ENCODE assay signal across 8 mouse cellular contexts in the genomic region with DNA sequence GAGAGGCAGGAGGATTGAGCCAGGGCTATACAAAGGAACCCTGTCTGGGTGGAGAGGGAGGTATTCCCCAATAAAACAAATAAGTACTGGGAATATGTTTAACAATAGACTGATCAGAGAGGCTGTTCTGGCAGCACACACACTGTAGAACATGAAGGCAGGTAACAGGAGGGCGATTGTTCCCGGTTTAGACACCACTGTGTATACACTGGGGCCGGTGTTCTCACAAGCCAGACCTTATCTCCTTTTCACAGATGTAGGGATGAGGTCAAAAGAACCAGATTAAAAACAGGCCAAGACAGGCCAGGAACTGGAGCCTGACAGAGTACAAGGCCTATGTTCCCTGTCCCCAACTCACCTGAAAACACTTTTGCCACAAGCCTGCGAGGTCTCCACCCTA. TPM values are rescaled to one million over a fixed set of nuclear protein-coding genes. Genes with fewer than 3 reads are reported as not detected.
DNase-seq lines count a peak whose midpoint lies in the region; ATAC-seq lines count a peak whose summit lies in the region.
"Had no signal": no experiment of that assay in that cellular context is flagged by ENCODE, and none has a peak within 500 bp of the region (broad histone marks: within the 10 kb centered on the region; RNA-seq: fewer than 3 reads in every experiment).

No protein-coding gene starts in this region.

- H3K4me2 ChIP-seq in midbrain, embryonic 11.5 days = 0 out of 2 replicates have a peak overlapping the region, but pooled peaks have one; percentile 46
- H3K4me2 ChIP-seq in midbrain, embryonic 16.5 days (ENCODE audit: low read length) = no peak overlapping the region
- H3K4me2 ChIP-seq in embryonic facial prominence, embryonic 15.5 days (replicated peaks) = no peak overlapping the region
- peak overlapping the region; percentile 40; the same call in 1 of the 2 replicates for H3K4me2 ChIP-seq in limb, embryonic 12.5 days
- peak overlapping the region; percentile 58 for H3K4me2 ChIP-seq in stomach, embryonic 16.5 days (ENCODE audit: low read depth, low read length)

- no peak overlapping the region for H3K4me3 ChIP-seq in midbrain, embryonic 11.5 days (ENCODE audit: low read depth, low read length)
- no peak overlapping the region for H3K4me3 ChIP-seq in midbrain, embryonic 16.5 days (ENCODE audit: low read depth, low read length)
- H3K4me3 ChIP-seq in embryonic facial prominence, embryonic 15.5 days (replicated peaks) = no peak overlapping the region
- no peak overlapping the region for H3K4me3 ChIP-seq in limb, embryonic 12.5 days (replicated peaks)
- no peak overlapping the region for H3K4me3 ChIP-seq in stomach, embryonic 16.5 days (replicated peaks; ENCODE audit: low read length)

- DNase-seq in midbrain, embryonic 11.5 days (ENCODE audit: low spot score, missing footprints) = peak; percentile 90
- no peak for DNase-seq in right cerebral cortex, adult 18-20 months
- DNase-seq in ovary, postnatal 10 days (ENCODE audit: low spot score) = no peak
- DNase-seq: adrenal gland, adult 8-10 months had no signal

- peaks cover 32% of the 10 kb centered on the region for H3K4me1 ChIP-seq in midbrain, embryonic 11.5 days (ENCODE audit: control insufficient read depth, insufficient read depth, low read length)
- H3K4me1 ChIP-seq in midbrain, embryonic 16.5 days (ENCODE audit: control insufficient read depth, insufficient read depth, low read length) = peaks cover 35% of the 10 kb centered on the region
- peaks cover 46% of the 10 kb centered on the region for H3K4me1 ChIP-seq in embryonic facial prominence, embryonic 15.5 days
- H3K4me1 ChIP-seq in limb, embryonic 12.5 days (replicated peaks) = peaks cover 53% of the 10 kb centered on the region
- peaks cover 60% of the 10 kb centered on the region for H3K4me1 ChIP-seq in stomach, embryonic 16.5 days (ENCODE audit: control insufficient read depth, insufficient read depth, low read length)

- 0 out of 2 replicates have a peak, but pooled peaks have one; percentile 7 for ATAC-seq in midbrain, embryonic 11.5 days (ENCODE audit: low FRiP score)
- ATAC-seq in midbrain, embryonic 16.5 days = no peak
- no peak for ATAC-seq in embryonic facial prominence, embryonic 15.5 days (ENCODE audit: insufficient number of reproducible peaks, low FRiP score, low TSS enrichment, low read depth)
- ATAC-seq in limb, embryonic 12.5 days (ENCODE audit: insufficient number of reproducible peaks, insufficient read depth, low FRiP score, low TSS enrichment, low read depth) = peak; percentile 13; the same call in 1 of the 2 replicates
- peak; percentile 59; the same call in 1 of the 2 replicates for ATAC-seq in stomach, embryonic 16.5 days (ENCODE audit: insufficient read depth, low FRiP score)

- no peaks in the 10 kb centered on the region for H3K36me3 ChIP-seq in midbrain, embryonic 11.5 days (ENCODE audit: control insufficient read depth, insufficient read depth, low read length)
- H3K36me3 ChIP-seq in midbrain, embryonic 16.5 days (ENCODE audit: control insufficient read depth, insufficient read depth, low read length) = no peaks in the 10 kb centered on the region
- no peaks in the 10 kb centered on the region for H3K36me3 ChIP-seq in embryonic facial prominence, embryonic 15.5 days
- H3K36me3 ChIP-seq in limb, embryonic 12.5 days = 0 out of 2 replicates have a peak, but pooled peaks cover 5% of the 10 kb centered on the region
- no peaks in the 10 kb centered on the region for H3K36me3 ChIP-seq in stomach, embryonic 16.5 days (ENCODE audit: control insufficient read depth, insufficient read depth, low read length)

- H3K27me3 ChIP-seq in midbrain, embryonic 11.5 days (ENCODE audit: control insufficient read depth, insufficient read depth, low read length) = no peaks in the 10 kb centered on the region
- H3K27me3 ChIP-seq in midbrain, embryonic 16.5 days (ENCODE audit: control insufficient read depth, insufficient read depth, low read depth, low read length) = no peaks in the 10 kb centered on the region
- H3K27me3 ChIP-seq in embryonic facial prominence, embryonic 15.5 days = no peaks in the 10 kb centered on the region
- H3K27me3 ChIP-seq in limb, embryonic 12.5 days = no peaks in the 10 kb centered on the region
- no peaks in the 10 kb centered on the region for H3K27me3 ChIP-seq in stomach, embryonic 16.5 days (ENCODE audit: control insufficient read depth, insufficient read depth, low read length)

- H3K9me3 ChIP-seq in midbrain, embryonic 11.5 days (ENCODE audit: control insufficient read depth, low read length) = no peaks in the 10 kb centered on the region
- H3K9me3 ChIP-seq in midbrain, embryonic 16.5 days (replicated peaks; ENCODE audit: control insufficient read depth, low read length, poor library complexity, severe bottlenecking) = no peaks in the 10 kb centered on the region
- no peaks in the 10 kb centered on the region for H3K9me3 ChIP-seq in embryonic facial prominence, embryonic 15.5 days (replicated peaks)
- no peaks in the 10 kb centered on the region for H3K9me3 ChIP-seq in limb, embryonic 12.5 days
- no peaks in the 10 kb centered on the region for H3K9me3 ChIP-seq in stomach, embryonic 16.5 days (replicated peaks; ENCODE audit: control insufficient read depth, low read length)

- no peak overlapping the region for H3K27ac ChIP-seq in midbrain, embryonic 11.5 days (ENCODE audit: low read depth, low read length)
- no peak overlapping the region for H3K27ac ChIP-seq in midbrain, embryonic 16.5 days (ENCODE audit: low read length)
- 0 out of 2 replicates have a peak overlapping the region, but pooled peaks have one; percentile 92 for H3K27ac ChIP-seq in embryonic facial prominence, embryonic 15.5 days (replicated peaks)
- H3K27ac ChIP-seq in limb, embryonic 12.5 days = no peak overlapping the region
- peak overlapping the region; percentile 73; the same call in 1 of the 2 replicates for H3K27ac ChIP-seq in stomach, embryonic 16.5 days (ENCODE audit: low read length)

- WGBS in midbrain, embryonic 11.5 days = 44% methylated on average over 4 of the region's 4 CpGs
- WGBS in midbrain, embryonic 16.5 days = 43% methylated on average over 4 of the region's 4 CpGs
- WGBS in embryonic facial prominence, embryonic 15.5 days = 51% methylated on average over 4 of the region's 4 CpGs
- WGBS in limb, embryonic 12.5 days = 47% methylated on average over 4 of the region's 4 CpGs
- 36% methylated on average over 4 of the region's 4 CpGs for WGBS in stomach, embryonic 16.5 days

- no peak overlapping the region for H3K9ac ChIP-seq in midbrain, embryonic 11.5 days (ENCODE audit: low read length)
- H3K9ac ChIP-seq in midbrain, embryonic 16.5 days (ENCODE audit: low read depth, low read length) = no peak overlapping the region
- H3K9ac ChIP-seq in embryonic facial prominence, embryonic 15.5 days = no peak overlapping the region
- H3K9ac ChIP-seq in limb, embryonic 12.5 days (replicated peaks) = no peak overlapping the region
- H3K9ac ChIP-seq in stomach, embryonic 16.5 days (ENCODE audit: low read length) = peak overlapping the region; percentile 13; the same call in 1 of the 2 replicates

RNA-seq across cellular contexts. Expression of a gene that starts 13.8 kb away (rescaled TPM):
- 110 and 113 TPM in 2 replicates for polyA plus RNA-seq in midbrain, embryonic 11.5 days (2014; fragmentation: Nextera tagmentation; extraction: Ambion mirVana)
- 48.9 and 52.3 TPM in 2 replicates for polyA plus RNA-seq in midbrain, embryonic 16.5 days (2015; fragmentation: Nextera tagmentation; extraction: Ambion mirVana)
- 60.2 and 62.4 TPM in 2 replicates for polyA plus RNA-seq in embryonic facial prominence, embryonic 15.5 days (2015; fragmentation: Nextera tagmentation; extraction: Ambion mirVana)
- 119 and 133 TPM in 2 replicates for polyA plus RNA-seq in limb, embryonic 12.5 days (2016; fragmentation: Nextera tagmentation; extraction: Ambion mirVana)
- polyA plus RNA-seq in stomach, embryonic 16.5 days (2015; fragmentation: Nextera tagmentation; extraction: Ambion mirVana) = 65.4 and 70.9 TPM in 2 replicates

RNA-seq across cellular contexts. Expression of a gene that starts 36.9 kb away (rescaled TPM):
- 94.2 and 105 TPM in 2 replicates for polyA plus RNA-seq in midbrain, embryonic 11.5 days (2014; fragmentation: Nextera tagmentation; extraction: Ambion mirVana)
- 81.2 and 84.4 TPM in 2 replicates for polyA plus RNA-seq in midbrain, embryonic 16.5 days (2015; fragmentation: Nextera tagmentation; extraction: Ambion mirVana)
- 92.0 and 92.5 TPM in 2 replicates for polyA plus RNA-seq in embryonic facial prominence, embryonic 15.5 days (2015; fragmentation: Nextera tagmentation; extraction: Ambion mirVana)
- polyA plus RNA-seq in limb, embryonic 12.5 days (2016; fragmentation: Nextera tagmentation; extraction: Ambion mirVana) = 63.5 and 64.4 TPM in 2 replicates
- 112 TPM in 2 replicates for polyA plus RNA-seq in stomach, embryonic 16.5 days (2015; fragmentation: Nextera tagmentation; extraction: Ambion mirVana)

Comparison
In these comparisons a context has a peak if more than half of its experiments do, and no peak if none do; other contexts are left out.
1. ATAC-seq: peak in midbrain, embryonic 11.5 days (single experiment), limb, embryonic 12.5 days (single experiment) and stomach, embryonic 16.5 days (single experiment); none in midbrain, embryonic 16.5 days (single experiment) and embryonic facial prominence, embryonic 15.5 days (single experiment).
2. H3K4me2 ChIP-seq: peak in midbrain, embryonic 11.5 days (single experiment), limb, embryonic 12.5 days (single experiment) and stomach, embryonic 16.5 days (single experiment); none in midbrain, embryonic 16.5 days (single experiment) and embryonic facial prominence, embryonic 15.5 days (single experiment).
3. H3K27ac ChIP-seq: peak in embryonic facial prominence, embryonic 15.5 days (single experiment) and stomach, embryonic 16.5 days (single experiment); none in midbrain, embryonic 11.5 days (single experiment), midbrain, embryonic 16.5 days (single experiment) and limb, embryonic 12.5 days (single experiment).